Mouse (Mus musculus): Measurements from ENCODE around the gene Irf5.
"Not testable (repeated sequence)": the region's sequence is repeated elsewhere in the genome, so short reads cannot be mapped to it uniquely, and the experiment has no call there.

- TF ChIP-seq CTCF (IDR thresholded peaks at IDR 0.05; ENCODE audit: low read depth, low read length); EP300 (IDR thresholded peaks at IDR 0.05; ENCODE audit: insufficient read depth, low read depth, low read length): not testable (repeated sequence)
Measured at GRCm38 (mm10) chr6:29576388-29576787, 50.0 kb downstream of the Irf5 start.

Data from ES-Bruce4 (cell line).